Mouse (Mus musculus): ENCODE results near the gene Vmn1r59.
"Not testable (repeated sequence)": the region's sequence is repeated elsewhere in the genome, so short reads cannot be mapped to it uniquely, and the experiment has no call there.

The Vmn1r59 gene

DNA sequence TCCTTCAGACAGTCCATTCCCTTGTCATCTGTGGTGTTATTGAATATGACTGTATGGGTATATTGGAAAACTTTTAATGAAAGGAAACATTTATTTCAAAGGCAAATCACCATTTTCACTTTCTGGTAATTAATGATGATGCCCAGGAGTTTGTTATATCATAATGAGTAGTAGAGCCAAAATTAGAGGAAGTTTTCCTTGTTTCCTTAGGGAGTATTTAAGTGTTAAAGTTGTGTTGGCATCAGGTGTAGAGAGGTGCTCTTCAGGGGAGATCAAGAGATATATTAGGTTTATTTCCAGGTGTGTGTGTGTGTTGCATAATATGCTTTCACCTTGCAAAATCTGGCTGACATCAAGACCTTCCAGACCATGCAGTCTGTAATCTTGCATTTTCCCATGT lies at the start of gene Vmn1r59:
Gene Vmn1r59, minus strand, starts transcription at position 101 of the 400 bp plus-strand sequence.
- no peak for DNase-seq (ENCODE audit: low spot score in 2 of 2)

GRCm38 (mm10) chr7:5493856-5494255 lies 37.3 kb upstream of the Vmn1r59 start, which contains the start of gene Vmn2r28:
Vmn2r28 (minus strand) TSS chr7:5493956.
- DNase-seq (ENCODE audit: low spot score in 2 of 2): not testable (repeated sequence)

DNA sequence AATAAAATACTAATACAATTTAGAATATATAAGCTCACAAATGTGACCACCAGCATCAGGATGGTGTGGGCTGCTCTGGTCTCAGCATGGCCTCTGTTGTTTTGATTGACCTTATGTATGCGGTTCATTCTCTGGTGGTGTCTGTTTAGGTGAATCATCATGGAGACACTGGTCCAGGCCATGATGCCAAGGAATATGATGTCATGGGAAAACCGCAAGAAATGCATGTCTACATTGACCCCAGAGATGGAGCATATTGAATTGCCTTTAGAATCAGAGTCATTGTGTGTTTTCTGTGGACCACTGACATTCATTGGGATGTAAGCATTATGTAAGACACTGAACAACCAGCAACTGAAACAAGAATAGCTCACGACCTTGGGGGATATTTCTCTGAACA lies 2.6 kb downstream of the Vmn1r59 start:
- not testable (repeated sequence) for DNase-seq (ENCODE audit: low spot score in 2 of 2)

DNA sequence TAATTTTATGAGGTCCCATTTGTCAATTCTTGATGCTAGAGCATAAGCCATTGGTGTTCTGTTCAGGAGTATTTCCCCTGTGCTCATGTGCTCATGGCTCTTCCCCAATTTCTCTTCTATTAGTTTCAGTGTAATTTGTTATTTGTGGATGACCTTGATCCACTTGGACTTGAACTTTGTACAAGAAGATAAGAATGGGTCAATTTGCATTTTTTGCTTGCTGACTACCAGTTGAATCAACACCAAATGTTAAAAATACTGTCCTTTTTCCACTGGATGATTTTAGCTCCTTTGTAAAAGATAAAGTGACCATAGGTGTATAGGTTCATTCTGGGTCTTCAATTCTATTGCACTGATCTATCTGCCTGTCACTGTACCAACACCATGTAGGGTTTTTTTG lies 7.9 kb downstream of the Vmn1r59 start:
- DNase-seq (ENCODE audit: low spot score in 2 of 2): no peak

DNA sequence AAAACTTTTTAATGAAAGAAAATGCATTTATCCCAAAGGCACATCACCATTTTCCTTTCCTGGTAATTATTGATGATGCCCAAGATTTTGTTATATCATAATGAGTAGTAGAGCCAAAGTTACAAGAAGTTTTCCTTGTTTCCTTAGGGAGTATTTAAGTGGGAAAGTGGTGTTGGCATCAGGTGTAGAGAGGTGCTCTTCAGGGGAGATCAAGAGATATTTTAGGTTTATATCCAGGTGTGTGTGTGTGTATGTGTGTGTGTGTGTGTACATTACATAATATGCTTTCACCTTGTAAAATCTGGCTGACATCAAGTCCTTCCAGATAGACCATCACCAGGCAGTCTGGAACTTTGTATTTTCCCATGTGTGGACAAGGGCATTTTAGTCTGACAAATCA lies 43.3 kb downstream of the Vmn1r59 start, which contains the start of gene Vmn1r58:
Gene Vmn1r58, minus strand, starts transcription at position 101 of the 400 bp plus-strand sequence.
- DNase-seq (ENCODE audit: low spot score in 2 of 2): not testable (repeated sequence)

GRCm38 (mm10) chr7:5406201-5406600 lies 50.4 kb downstream of the Vmn1r59 start:
- no peak for DNase-seq (ENCODE audit: low spot score in 2 of 2)

Measured in urinary bladder, postnatal 36 days (tissue).